Mouse (Mus musculus): ENCODE results near the gene Gm42417.

- TF ChIP-seq POLR2A (IDR thresholded peaks at IDR 0.05; ENCODE audit: insufficient read depth, low read length) = no peak
- no peak for TF ChIP-seq CTCF (IDR thresholded peaks at IDR 0.05; ENCODE audit: low read depth, low read length)
Observed at GRCm38 (mm10) chr1:36519626-36520025, 19.6 kb downstream of the Gm42417 start.
